In genomic region chr8:11575604-11576384, GRCm38 (mm10) we compare ENCODE assay signal across 10 mouse cellular contexts. TPM values are rescaled to one million over a fixed set of nuclear protein-coding genes. Genes with fewer than 3 reads are reported as not detected.
DNase-seq lines count a peak whose midpoint lies in the region; ATAC-seq lines count a peak whose summit lies in the region.
"Had no signal": no experiment of that assay in that cellular context is flagged by ENCODE, and none has a peak within 500 bp of the region (broad histone marks: within the 10 kb centered on the region; RNA-seq: fewer than 3 reads in every experiment).

No protein-coding gene starts in this region.

- H3K9me3 ChIP-seq in kidney, embryonic 16.5 days (ENCODE audit: low read length), result no peaks in the 10 kb centered on the region
- no peaks in the 10 kb centered on the region for H3K9me3 ChIP-seq in embryonic facial prominence, embryonic 14.5 days (ENCODE audit: control insufficient read depth, low read length)
- no peaks in the 10 kb centered on the region for H3K9me3 ChIP-seq in intestine, embryonic 16.5 days (ENCODE audit: control insufficient read depth, low read length)
- H3K9me3 ChIP-seq: embryonic facial prominence, embryonic 13.5 days had no signal

- no peaks in the 10 kb centered on the region for H3K27me3 ChIP-seq in kidney, embryonic 16.5 days (ENCODE audit: insufficient read depth, low read length)
- H3K27me3 ChIP-seq in embryonic facial prominence, embryonic 14.5 days (replicated peaks; ENCODE audit: control insufficient read depth, insufficient read depth, low read length), result no peaks in the 10 kb centered on the region
- no peaks in the 10 kb centered on the region for H3K27me3 ChIP-seq in intestine, embryonic 16.5 days (replicated peaks; ENCODE audit: control insufficient read depth, insufficient read depth, low read length)

- no peak overlapping the region for H3K4me2 ChIP-seq in kidney, embryonic 16.5 days (replicated peaks; ENCODE audit: low read depth, low read length)
- no peak overlapping the region for H3K4me2 ChIP-seq in embryonic facial prominence, embryonic 14.5 days (ENCODE audit: low read depth, low read length)
- no peak overlapping the region for H3K4me2 ChIP-seq in intestine, embryonic 16.5 days (ENCODE audit: low read depth, low read length)
- H3K4me2 ChIP-seq: embryonic facial prominence, embryonic 13.5 days had no signal

- no peaks in the 10 kb centered on the region for H3K36me3 ChIP-seq in kidney, embryonic 16.5 days (ENCODE audit: insufficient read depth, low read length)
- H3K36me3 ChIP-seq in embryonic facial prominence, embryonic 14.5 days (ENCODE audit: control insufficient read depth, insufficient read depth, low read length), result no peaks in the 10 kb centered on the region
- H3K36me3 ChIP-seq in intestine, embryonic 16.5 days (ENCODE audit: control insufficient read depth, insufficient read depth, low read length), result no peaks in the 10 kb centered on the region
- H3K36me3 ChIP-seq: embryonic facial prominence, embryonic 13.5 days had no signal

- H3K4me1 ChIP-seq in kidney, embryonic 16.5 days (ENCODE audit: insufficient read depth, low read length), result peaks cover 17% of the 10 kb centered on the region
- peaks cover 11% of the 10 kb centered on the region; the same call in 1 of the 2 replicates for H3K4me1 ChIP-seq in embryonic facial prominence, embryonic 14.5 days (ENCODE audit: control insufficient read depth, insufficient read depth, low read length)
- H3K4me1 ChIP-seq in intestine, embryonic 16.5 days (ENCODE audit: control insufficient read depth, insufficient read depth, low read length), result peaks cover 7% of the 10 kb centered on the region; the same call in 1 of the 2 replicates

- H3K9ac ChIP-seq in kidney, embryonic 16.5 days (replicated peaks; ENCODE audit: low read length), result no peak overlapping the region; the same call in 1 of the 2 replicates
- no peak overlapping the region; the same call in 1 of the 2 replicates for H3K9ac ChIP-seq in embryonic facial prominence, embryonic 14.5 days (ENCODE audit: low read depth, low read length)
- no peak overlapping the region for H3K9ac ChIP-seq in intestine, embryonic 16.5 days (ENCODE audit: low read depth, low read length)
- H3K9ac ChIP-seq: embryonic facial prominence, embryonic 13.5 days had no signal

- no peak for DNase-seq in kidney, adult 9 months
- DNase-seq in embryonic facial prominence, embryonic 14.5 days (ENCODE audit: low spot score), result peak; percentile 38
- DNase-seq in urinary bladder, adult 2 months (ENCODE audit: low spot score), result no peak
- DNase-seq in layer of hippocampus, adult 9-10 months (ENCODE audit: low spot score), result no peak

- no peak overlapping the region for H3K4me3 ChIP-seq in kidney, embryonic 16.5 days (ENCODE audit: low read length)
- H3K4me3 ChIP-seq in embryonic facial prominence, embryonic 14.5 days (ENCODE audit: low read depth, low read length), result no peak overlapping the region
- no peak overlapping the region for H3K4me3 ChIP-seq in intestine, embryonic 16.5 days (ENCODE audit: low read length)
- H3K4me3 ChIP-seq: embryonic facial prominence, embryonic 13.5 days had no signal

- no peak overlapping the region for H3K27ac ChIP-seq in kidney, embryonic 16.5 days (ENCODE audit: low read length)
- H3K27ac ChIP-seq in embryonic facial prominence, embryonic 14.5 days (replicated peaks; ENCODE audit: low read depth, low read length), result no peak overlapping the region
- no peak overlapping the region for H3K27ac ChIP-seq in intestine, embryonic 16.5 days (ENCODE audit: low read length)
- H3K27ac ChIP-seq: embryonic facial prominence, embryonic 13.5 days had no signal

- WGBS in kidney, embryonic 16.5 days, result 44% methylated on average over 16 of the region's 16 CpGs
- 56% methylated on average over 16 of the region's 16 CpGs for WGBS in embryonic facial prominence, embryonic 14.5 days
- 39% methylated on average over 16 of the region's 16 CpGs for WGBS in intestine, embryonic 16.5 days

- ATAC-seq in kidney, embryonic 16.5 days (ENCODE audit: low FRiP score, low TSS enrichment), result peak; percentile 64; the same call in 1 of the 2 replicates
- ATAC-seq in embryonic facial prominence, embryonic 14.5 days (ENCODE audit: low read depth), result peak; percentile 26; the same call in 1 of the 2 replicates
- ATAC-seq in intestine, embryonic 16.5 days, result peak; percentile 42; the same call in 1 of the 2 replicates
- ATAC-seq in megakaryocyte, adult 5-6 weeks (ENCODE audit: poor library complexity, severe bottlenecking), result peak; percentile 60
- ATAC-seq: activated CD4-positive, CD25-positive, alpha-beta regulatory T cell, adult 4 months; inflammation-experienced regulatory T-cells, adult 6 months had no signal

RNA-seq across cellular contexts. Expression of gene Ing1, which starts 20.4 kb away (rescaled TPM):
- polyA plus RNA-seq in kidney, embryonic 16.5 days (2015; fragmentation: Nextera tagmentation; extraction: Ambion mirVana), result 34.0 and 37.9 TPM in 2 replicates
- 35.9 and 36.9 TPM in 2 replicates for polyA plus RNA-seq in embryonic facial prominence, embryonic 14.5 days (2014; fragmentation: Nextera tagmentation; extraction: Ambion mirVana)
- 21.5 and 22.0 TPM in 2 replicates for polyA plus RNA-seq in intestine, embryonic 16.5 days (2015; fragmentation: Nextera tagmentation; extraction: Ambion mirVana)
- total RNA-seq in megakaryocyte, adult 5-6 weeks (2015), result 42.5 and 42.9 TPM in 2 replicates
- 47.4 and 55.3 TPM in 2 replicates for total RNA-seq in megakaryocyte, adult 5-6 weeks (2017)
- polyA plus RNA-seq in urinary bladder, adult 2 months (2012; rRNA removed), result 41.4 and 47.0 TPM in 2 replicates

RNA-seq across cellular contexts. Expression of gene Cars2, which starts 25.2 kb away (rescaled TPM):
- polyA plus RNA-seq in kidney, embryonic 16.5 days (2015; fragmentation: Nextera tagmentation; extraction: Ambion mirVana), result 27.0 and 27.3 TPM in 2 replicates
- 22.5 and 23.6 TPM in 2 replicates for polyA plus RNA-seq in embryonic facial prominence, embryonic 14.5 days (2014; fragmentation: Nextera tagmentation; extraction: Ambion mirVana)
- polyA plus RNA-seq in intestine, embryonic 16.5 days (2015; fragmentation: Nextera tagmentation; extraction: Ambion mirVana), result 28.6 and 32.5 TPM in 2 replicates
- total RNA-seq in megakaryocyte, adult 5-6 weeks (2015), result 17.2 and 20.7 TPM in 2 replicates
- 23.3 and 25.5 TPM in 2 replicates for total RNA-seq in megakaryocyte, adult 5-6 weeks (2017)
- 38.5 and 42.4 TPM in 2 replicates for polyA plus RNA-seq in urinary bladder, adult 2 months (2012; rRNA removed)

RNA-seq across cellular contexts. Expression of gene Ankrd10, which starts 59.8 kb away (rescaled TPM):
- 108 and 112 TPM in 2 replicates for polyA plus RNA-seq in kidney, embryonic 16.5 days (2015; fragmentation: Nextera tagmentation; extraction: Ambion mirVana)
- 77.6 and 81.7 TPM in 2 replicates for polyA plus RNA-seq in embryonic facial prominence, embryonic 14.5 days (2014; fragmentation: Nextera tagmentation; extraction: Ambion mirVana)
- 68.9 and 73.5 TPM in 2 replicates for polyA plus RNA-seq in intestine, embryonic 16.5 days (2015; fragmentation: Nextera tagmentation; extraction: Ambion mirVana)
- total RNA-seq in megakaryocyte, adult 5-6 weeks (2015), result 32.8 and 37.5 TPM in 2 replicates
- total RNA-seq in megakaryocyte, adult 5-6 weeks (2017), result 27.2 and 29.4 TPM in 2 replicates
- 80.5 and 95.6 TPM in 2 replicates for polyA plus RNA-seq in urinary bladder, adult 2 months (2012; rRNA removed)
